In genomic region chr8:91514752-91515478, GRCm38 (mm10) we compare ENCODE assay signal across 16 mouse cellular contexts.
DNase-seq lines count a peak whose midpoint lies in the region; ATAC-seq lines count a peak whose summit lies in the region.
"Had no signal": no experiment of that assay in that cellular context is flagged by ENCODE, and none has a peak within 500 bp of the region (broad histone marks: within the 10 kb centered on the region; RNA-seq: fewer than 3 reads in every experiment).

No protein-coding gene starts in this region.

- intact Hi-C loops in gastrocnemius, postnatal 36 days (cut with DNase I) = no loop called here

- no peak overlapping the region for H3K9ac ChIP-seq in kidney, embryonic 15.5 days
- H3K9ac ChIP-seq in hindbrain, embryonic 11.5 days (ENCODE audit: low read depth, low read length) = peak overlapping the region; percentile 29; the same call in 1 of the 2 replicates
- no peak overlapping the region for H3K9ac ChIP-seq in midbrain, embryonic 16.5 days (ENCODE audit: low read depth, low read length)
- H3K9ac ChIP-seq: intestine, embryonic 15.5 days; liver, embryonic 12.5 days had no signal

- no peaks in the 10 kb centered on the region for H3K27me3 ChIP-seq in kidney, embryonic 15.5 days
- peaks cover 96% of the 10 kb centered on the region for H3K27me3 ChIP-seq in embryonic facial prominence, embryonic 10.5 days (replicated peaks; ENCODE audit: low read depth, poor library complexity, severe bottlenecking)
- peaks cover 15% of the 10 kb centered on the region for H3K27me3 ChIP-seq in hindbrain, embryonic 11.5 days (ENCODE audit: control insufficient read depth, insufficient read depth, low read length)
- no peaks in the 10 kb centered on the region; the same call in 1 of the 2 replicates for H3K27me3 ChIP-seq in midbrain, embryonic 16.5 days (ENCODE audit: control insufficient read depth, insufficient read depth, low read depth, low read length)
- H3K27me3 ChIP-seq: intestine, embryonic 15.5 days; liver, embryonic 12.5 days had no signal

- H3K4me3 ChIP-seq in kidney, embryonic 15.5 days (replicated peaks) = no peak overlapping the region
- no peak overlapping the region for H3K4me3 ChIP-seq in embryonic facial prominence, embryonic 10.5 days
- no peak overlapping the region for H3K4me3 ChIP-seq in hindbrain, embryonic 11.5 days (ENCODE audit: low read depth, low read length)
- no peak overlapping the region for H3K4me3 ChIP-seq in midbrain, embryonic 16.5 days (ENCODE audit: low read depth, low read length)
- H3K4me3 ChIP-seq: intestine, embryonic 15.5 days; liver, embryonic 12.5 days; myocyte had no signal

- no peak for DNase-seq in kidney, adult 18-20 months
- peak; percentile 47 for DNase-seq in embryonic facial prominence, embryonic 10.5 days (ENCODE audit: low spot score)
- DNase-seq in hindbrain, embryonic 11.5 days (ENCODE audit: low spot score) = peak; percentile 75
- no peak for DNase-seq in spleen, postnatal 14 days (ENCODE audit: low spot score in 2 of 2)
- no peak for DNase-seq in gastrocnemius, postnatal 36 days
- no peak for DNase-seq in natural killer cell, adult 2 months (ENCODE audit: low spot score in 2 of 2)
- DNase-seq: adrenal gland, postnatal 25 days; cerebellum, adult 11 months; gastrocnemius, postnatal 25 days; lung, postnatal 36 days; right cerebral cortex, adult 18-20 months had no signal

- no peak overlapping the region for H3K4me2 ChIP-seq in kidney, embryonic 15.5 days
- no peak overlapping the region for H3K4me2 ChIP-seq in hindbrain, embryonic 11.5 days (replicated peaks; ENCODE audit: low read depth, low read length)
- no peak overlapping the region for H3K4me2 ChIP-seq in midbrain, embryonic 16.5 days (ENCODE audit: low read length)
- H3K4me2 ChIP-seq: intestine, embryonic 15.5 days; liver, embryonic 12.5 days had no signal

- peak overlapping the region; percentile 43 for H3K27ac ChIP-seq in kidney, embryonic 15.5 days
- peak overlapping the region; percentile 58 for H3K27ac ChIP-seq in embryonic facial prominence, embryonic 10.5 days (replicated peaks)
- peak overlapping the region; percentile 51 for H3K27ac ChIP-seq in hindbrain, embryonic 11.5 days (ENCODE audit: low read depth, low read length)
- H3K27ac ChIP-seq in midbrain, embryonic 16.5 days (ENCODE audit: low read length) = 0 out of 2 replicates have a peak overlapping the region, but pooled peaks have one; percentile 5
- H3K27ac ChIP-seq: intestine, embryonic 15.5 days; liver, embryonic 12.5 days had no signal

- H3K36me3 ChIP-seq in kidney, embryonic 15.5 days = no peaks in the 10 kb centered on the region
- no peaks in the 10 kb centered on the region for H3K36me3 ChIP-seq in embryonic facial prominence, embryonic 10.5 days (replicated peaks)
- H3K36me3 ChIP-seq in hindbrain, embryonic 11.5 days (ENCODE audit: control insufficient read depth, insufficient read depth, low read length) = no peaks in the 10 kb centered on the region
- H3K36me3 ChIP-seq in midbrain, embryonic 16.5 days (ENCODE audit: control insufficient read depth, insufficient read depth, low read length) = no peaks in the 10 kb centered on the region
- H3K36me3 ChIP-seq: intestine, embryonic 15.5 days; liver, embryonic 12.5 days had no signal

- H3K9me3 ChIP-seq in kidney, embryonic 15.5 days (replicated peaks) = no peaks in the 10 kb centered on the region
- H3K9me3 ChIP-seq in embryonic facial prominence, embryonic 10.5 days = no peaks in the 10 kb centered on the region
- no peaks in the 10 kb centered on the region for H3K9me3 ChIP-seq in hindbrain, embryonic 11.5 days (ENCODE audit: control insufficient read depth, low read length)
- H3K9me3 ChIP-seq in midbrain, embryonic 16.5 days (replicated peaks; ENCODE audit: control insufficient read depth, low read length, poor library complexity, severe bottlenecking) = no peaks in the 10 kb centered on the region
- H3K9me3 ChIP-seq: intestine, embryonic 15.5 days; liver, embryonic 12.5 days had no signal

- peaks cover 50% of the 10 kb centered on the region for H3K4me1 ChIP-seq in kidney, embryonic 15.5 days
- peaks cover 68% of the 10 kb centered on the region for H3K4me1 ChIP-seq in embryonic facial prominence, embryonic 10.5 days
- H3K4me1 ChIP-seq in hindbrain, embryonic 11.5 days (replicated peaks; ENCODE audit: control insufficient read depth, insufficient read depth, low read length) = peaks cover 26% of the 10 kb centered on the region
- H3K4me1 ChIP-seq in midbrain, embryonic 16.5 days (ENCODE audit: control insufficient read depth, insufficient read depth, low read length) = peaks cover 14% of the 10 kb centered on the region; the same call in 1 of the 2 replicates
- H3K4me1 ChIP-seq: intestine, embryonic 15.5 days had no signal

- 48% methylated on average over 16 of the region's 16 CpGs for WGBS in kidney, embryonic 15.5 days
- WGBS in embryonic facial prominence, embryonic 10.5 days = 41% methylated on average over 16 of the region's 16 CpGs
- WGBS in hindbrain, embryonic 11.5 days = 23% methylated on average over 16 of the region's 16 CpGs
- whole genome bisulfite sequencing in midbrain, embryonic 16.5 days = 17% methylated on average over 16 of the region's 16 CpGs

- ATAC-seq in kidney, embryonic 15.5 days (replicated peaks; ENCODE audit: low FRiP score) = peak; percentile 55
- peak; percentile 86 for ATAC-seq in hindbrain, embryonic 11.5 days (ENCODE audit: low FRiP score)
- ATAC-seq in midbrain, embryonic 16.5 days = 0 out of 2 replicates have a peak, but pooled peaks have one; percentile 51
- ATAC-seq: intestine, embryonic 15.5 days; liver, embryonic 12.5 days had no signal

Comparison
In these comparisons a context has a peak if more than half of its experiments do, and no peak if none do; other contexts are left out.
1. H3K27ac ChIP-seq: peak in every context shown above with its lines; median percentile 58 in embryonic facial prominence, embryonic 10.5 days; 51 in hindbrain, embryonic 11.5 days; 43 in kidney, embryonic 15.5 days; 5 in midbrain, embryonic 16.5 days.
2. DNase-seq: peak in embryonic facial prominence, embryonic 10.5 days (single experiment) and hindbrain, embryonic 11.5 days (single experiment); none in kidney, adult 18-20 months (single experiment), spleen, postnatal 14 days (0 of 2), gastrocnemius, postnatal 36 days (0 of 2) and natural killer cell, adult 2 months (0 of 2).
3. Peak in every context shown above with its lines, with median percentiles within 50 percentile points of each other: ATAC-seq.